Mouse (Mus musculus) cerebellum, adult 2 months (tissue): ENCODE measurements around the gene Nppa.
"Not testable (repeated sequence)": the region's sequence is repeated elsewhere in the genome, so short reads cannot be mapped to it uniquely, and the experiment has no call there.

Experiments
- CTCF ChIP-seq: fragments of 200-500 bp; IDR thresholded peaks from 2 replicates; pipeline ENCODE4 v1.5.1; 2011; ENCODE audit warnings: low read depth, mild to moderate bottlenecking, control low read depth, low read length, moderate library complexity, borderline replicate concordance; ENCODE audit not compliant: insufficient read depth
- POLR2A ChIP-seq: fragments of 200-500 bp; IDR thresholded peaks from 2 replicates; pipeline ENCODE4 v1.6.1; 2011; ENCODE audit warnings: low read length, control low read depth, borderline replicate concordance; ENCODE audit not compliant: insufficient read depth

- not testable (repeated sequence) for TF ChIP-seq CTCF, POLR2A
These were observed 49.9 kb downstream of the Nppa start for GRCm38 (mm10) chr4:148050396-148050914.
